Mouse (Mus musculus) heart, postnatal 14 days (tissue): ENCODE results near the gene Eomes. TPM values are rescaled to one million over a fixed set of nuclear protein-coding genes. Genes with fewer than 3 reads are reported as not detected.

Experiments
- DNase-seq, 2 experiments: peaks; one replicate each; pipeline ENCODE4 v3.0.0; 2021 to 2022
- intact Hi-C: fragments of 180-260 bp; cut with DNase I; formaldehyde crosslinking; loops from one replicate; pipeline ENCODE4 v1.15.1; 2025
- long read RNA-seq, 2 experiments: library from polyadenylated mRNA; stranded (forward); transcript quantifications; one replicate each; pipeline ENCODE4 v2.0.0; 2021
- total RNA-seq, 2 experiments: library from RNA; stranded (reverse); gene quantifications; 2 replicates each; pipeline ENCODE4 v1.2.3; 2021

Gene Eomes
- not detected for total RNA-seq
- long read RNA-seq, experiment 1 = 0 reads
- long read RNA-seq, experiment 2 = 0 reads

- no peak for DNase-seq
- intact Hi-C loops = no loop called here
Measured at GRCm38 (mm10) chr9:118477961-118478360, at the start of gene Eomes. Gene Eomes (plus strand): TSS chr9:118478212.

GRCm38 (mm10) chr9:118444809-118445208 is 33.2 kb upstream of the Eomes start:
- DNase-seq = peak; percentile 6 to 8
- intact Hi-C loops = no loop called here

GRCm38 (mm10) chr9:118449336-118449735 is 28.7 kb upstream of the Eomes start:
- intact Hi-C loops = no loop called here
- DNase-seq = no peak

- DNase-seq = peak in 1 of 2 experiments; percentile 6
- intact Hi-C loops = no loop called here
Measured at GRCm38 (mm10) chr9:118453427-118453826, 24.6 kb upstream of the Eomes start.

- intact Hi-C loops = no loop called here
- no peak for DNase-seq
Measured at GRCm38 (mm10) chr9:118455188-118455845, 22.7 kb upstream of the Eomes start.

- intact Hi-C loops = no loop called here
- DNase-seq = no peak
Measured at GRCm38 (mm10) chr9:118456405-118456804, 21.6 kb upstream of the Eomes start.

- DNase-seq = no peak
- intact Hi-C loops = no loop called here
Measured at GRCm38 (mm10) chr9:118458039-118458438, 20.0 kb upstream of the Eomes start.

GRCm38 (mm10) chr9:118464031-118464430 is 14.0 kb upstream of the Eomes start:
- no peak for DNase-seq
- intact Hi-C loops = no loop called here

GRCm38 (mm10) chr9:118468301-118468700 is 9.7 kb upstream of the Eomes start:
- intact Hi-C loops = no loop called here
- no peak for DNase-seq

- DNase-seq = no peak
- intact Hi-C loops = no loop called here
Measured at GRCm38 (mm10) chr9:118469272-118469671, 8.7 kb upstream of the Eomes start.

- intact Hi-C loops = no loop called here
- no peak for DNase-seq
Measured at GRCm38 (mm10) chr9:118471296-118471695, 6.7 kb upstream of the Eomes start.

- intact Hi-C loops = no loop called here
- no peak for DNase-seq
Measured at GRCm38 (mm10) chr9:118476211-118476765, 1.7 kb upstream of the Eomes start.

GRCm38 (mm10) chr9:118476766-118477271 is 1.2 kb upstream of the Eomes start:
- DNase-seq = no peak
- intact Hi-C loops = no loop called here

- DNase-seq = no peak
- intact Hi-C loops = no loop called here
Measured at GRCm38 (mm10) chr9:118477281-118477931, 606 bp upstream of the Eomes start.

GRCm38 (mm10) chr9:118478458-118478838 is 436 bp downstream of the Eomes start:
- intact Hi-C loops = no loop called here
- peak in 1 of 2 experiments; percentile 12 for DNase-seq

- intact Hi-C loops = no loop called here
- peak; percentile 38 to 42 for DNase-seq
Measured at GRCm38 (mm10) chr9:118478839-118479507, 961 bp downstream of the Eomes start.

GRCm38 (mm10) chr9:118479508-118480291 is 1.7 kb downstream of the Eomes start:
- DNase-seq = no peak
- intact Hi-C loops = no loop called here

GRCm38 (mm10) chr9:118480292-118480690 is 2.3 kb downstream of the Eomes start:
- intact Hi-C loops = no loop called here
- DNase-seq = no peak

- intact Hi-C loops = no loop called here
- DNase-seq = no peak
Measured at GRCm38 (mm10) chr9:118482210-118482609, 4.2 kb downstream of the Eomes start.
